Mouse (Mus musculus): Measurements from ENCODE around the gene Olfr237-ps1.

GRCm38 (mm10) chr6:43159502-43159901, 13.1 kb downstream of the Olfr237-ps1 start:
- TF ChIP-seq CTCF (IDR thresholded peaks at IDR 0.05; ENCODE audit: low read depth), result no peak
- TF ChIP-seq EP300 (IDR thresholded peaks at IDR 0.05; ENCODE audit: low read depth), result no peak
